Mouse (Mus musculus): ENCODE measurements around the gene Slc22a2. TPM values are rescaled to one million over a fixed set of nuclear protein-coding genes. Genes with fewer than 3 reads are reported as not detected.
"Not testable (repeated sequence)": the region's sequence is repeated elsewhere in the genome, so short reads cannot be mapped to it uniquely, and the experiment has no call there.

Gene Slc22a2
- polyA plus RNA-seq, 1 experiment from 2014 or later: not detected

DNA sequence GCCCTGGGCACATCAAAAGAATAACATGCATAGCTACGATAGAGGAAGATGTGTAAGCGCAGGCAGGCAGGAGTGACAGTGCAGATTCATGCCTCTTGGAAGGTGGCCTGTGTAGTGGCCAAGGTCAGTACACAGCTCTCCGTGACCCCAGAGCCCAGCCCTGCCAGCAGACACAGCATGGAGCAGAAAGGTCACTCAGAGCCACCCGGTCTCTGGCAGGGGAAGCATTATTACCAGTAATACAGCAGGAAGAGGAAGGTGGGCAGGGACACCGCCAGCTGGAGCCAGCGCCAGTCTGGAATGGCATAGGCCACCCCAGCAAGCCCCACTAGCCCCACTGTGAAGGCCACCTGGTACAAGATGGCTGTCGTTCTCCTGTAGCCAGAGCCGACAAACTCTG lies 80.2 kb downstream of the Slc22a2 start:
- no peaks in the 10 kb centered on the region for H3K36me3 ChIP-seq
- H3K4me1 ChIP-seq (replicated peaks): peaks cover 16% of the 10 kb centered on the region
- no peak overlapping the region for H3K9ac ChIP-seq (replicated peaks)
- no peak overlapping the region for H3K27ac ChIP-seq
- H3K27me3 ChIP-seq: 0 out of 2 replicates have a peak, but pooled peaks cover 4% of the 10 kb centered on the region
- no peak overlapping the region for H3K4me3 ChIP-seq (replicated peaks)
- no peak overlapping the region for H3K4me2 ChIP-seq
- no peak for ATAC-seq (ENCODE audit: insufficient number of reproducible peaks, insufficient read depth, low FRiP score, low TSS enrichment, low read depth)
- H3K9me3 ChIP-seq: no peaks in the 10 kb centered on the region
- 77% methylated on average over 8 of the region's 8 CpGs for WGBS

DNA sequence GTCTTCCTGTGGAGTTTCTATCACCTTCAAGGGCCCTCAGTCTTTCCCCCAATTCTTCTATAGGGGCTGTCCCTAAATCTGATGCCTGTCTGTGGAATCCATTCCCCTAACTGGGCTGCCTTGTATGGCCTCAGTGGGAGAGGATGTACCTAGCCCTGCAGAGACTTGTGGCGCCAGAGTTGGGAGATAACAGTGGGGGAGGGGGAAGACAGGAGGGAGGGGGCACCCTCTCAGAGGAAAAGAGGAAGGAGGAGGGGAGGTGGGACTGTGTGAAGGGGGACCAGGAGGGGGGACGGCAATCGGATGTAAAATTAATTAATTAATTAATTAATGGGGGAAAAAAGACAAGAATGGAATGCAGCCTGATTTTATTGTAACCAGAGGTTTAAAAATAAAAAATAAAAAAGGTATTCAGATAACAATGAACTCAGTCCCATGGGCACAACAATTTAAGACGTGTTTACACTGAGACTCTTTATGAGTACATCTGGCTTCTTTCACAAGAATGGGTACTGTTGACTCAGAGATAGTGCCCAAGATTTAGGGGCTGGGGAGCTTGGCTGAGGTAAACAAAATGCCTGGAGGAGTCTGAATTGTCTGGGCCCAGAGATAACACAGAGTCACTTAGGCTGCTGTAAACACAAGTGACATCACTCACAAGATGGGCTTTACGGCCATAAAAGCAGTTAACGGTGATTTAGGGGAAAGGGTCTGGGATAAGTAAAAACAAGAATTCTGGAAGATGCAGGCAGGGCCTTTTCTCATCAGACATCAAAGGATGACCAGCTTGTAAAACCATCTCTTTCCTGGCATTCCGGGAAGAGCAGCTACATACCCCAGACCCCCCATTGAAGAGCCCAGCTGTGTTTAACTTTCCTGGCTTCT lies 84.8 kb downstream of the Slc22a2 start:
- Histone ChIP-seq H3K4me1 (replicated peaks) (peaks cover 31% of the 10 kb centered on the region), H3K27me3 (0 out of 2 replicates have a peak, but pooled peaks cover 1% of the 10 kb centered on the region), H3K36me3 (no peaks in the 10 kb centered on the region), H3K4me2 (no peak overlapping the region), H3K4me3 (replicated peaks) (no peak overlapping the region), H3K9me3 (no peaks in the 10 kb centered on the region), H3K27ac (peak overlapping the region; percentile 2; the same call in 1 of the 2 replicates), H3K9ac (replicated peaks) (no peak overlapping the region)
- 13% methylated on average over 7 of the region's 7 CpGs for WGBS
- ATAC-seq (ENCODE audit: insufficient number of reproducible peaks, insufficient read depth, low FRiP score, low TSS enrichment, low read depth): no peak

DNA sequence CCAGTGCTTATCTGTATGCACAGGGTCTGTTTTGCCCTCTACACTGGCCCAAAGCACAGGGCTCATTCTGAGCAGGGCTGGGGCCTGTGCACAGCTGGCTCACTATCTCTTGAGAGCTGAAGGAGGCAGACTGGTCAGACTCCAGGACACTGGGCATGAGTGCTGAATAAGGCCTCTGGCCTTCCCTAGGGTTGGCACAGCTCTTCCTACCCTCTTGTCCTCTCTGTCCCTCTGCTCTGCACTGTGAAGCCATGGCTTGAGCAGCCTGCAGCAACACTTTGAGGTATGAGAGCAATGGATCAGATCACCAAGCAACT lies 85.4 kb downstream of the Slc22a2 start:
- H3K9me3 ChIP-seq: no peaks in the 10 kb centered on the region
- no peaks in the 10 kb centered on the region for H3K36me3 ChIP-seq
- 0 out of 2 replicates have a peak, but pooled peaks have one; percentile 37 for ATAC-seq (ENCODE audit: insufficient number of reproducible peaks, insufficient read depth, low FRiP score, low TSS enrichment, low read depth)
- no peak overlapping the region for H3K4me3 ChIP-seq (replicated peaks)
- no peaks in the 10 kb centered on the region for H3K27me3 ChIP-seq
- H3K4me1 ChIP-seq (replicated peaks): peaks cover 31% of the 10 kb centered on the region
- no peak overlapping the region for H3K9ac ChIP-seq (replicated peaks)
- peak overlapping the region; percentile 2; the same call in 1 of the 2 replicates for H3K27ac ChIP-seq
- no peak overlapping the region for H3K4me2 ChIP-seq

DNA sequence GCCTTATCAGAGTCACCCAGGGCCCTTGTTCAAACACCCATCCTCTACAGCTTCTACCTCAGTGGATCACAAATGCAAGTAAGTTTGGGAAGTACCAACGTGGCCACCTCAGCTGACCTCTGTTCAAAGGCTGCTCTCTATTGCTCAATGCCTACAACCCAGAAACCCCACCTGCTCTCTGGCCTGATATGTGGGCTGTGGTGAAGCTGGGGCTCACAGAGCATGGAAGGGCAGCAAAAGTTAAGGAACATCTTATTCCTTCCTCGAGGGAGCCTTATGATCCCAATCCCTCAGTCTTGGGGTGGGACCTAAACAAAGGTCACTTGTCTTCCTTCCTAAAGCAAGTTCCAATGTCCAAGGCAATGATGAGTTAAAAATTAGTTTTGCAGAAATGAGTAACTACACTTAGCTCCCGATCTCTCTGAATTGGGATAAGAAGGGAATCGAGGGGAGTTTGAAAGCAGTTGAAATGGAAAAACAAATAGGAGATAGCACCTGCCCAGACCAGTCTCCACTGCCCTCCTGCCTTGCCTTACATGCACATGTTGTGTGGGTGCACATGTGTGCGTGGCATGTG lies 87.2 kb downstream of the Slc22a2 start:
- no peak overlapping the region for H3K4me3 ChIP-seq (replicated peaks)
- no peak overlapping the region for H3K4me2 ChIP-seq
- H3K9ac ChIP-seq (replicated peaks): no peak overlapping the region
- H3K27me3 ChIP-seq: no peaks in the 10 kb centered on the region
- H3K36me3 ChIP-seq: no peaks in the 10 kb centered on the region
- peaks cover 31% of the 10 kb centered on the region for H3K4me1 ChIP-seq (replicated peaks)
- ATAC-seq (ENCODE audit: insufficient number of reproducible peaks, insufficient read depth, low FRiP score, low TSS enrichment, low read depth): no peak
- H3K27ac ChIP-seq: no peak overlapping the region
- 89% methylated on average over 5 of the region's 5 CpGs for WGBS
- H3K9me3 ChIP-seq: no peaks in the 10 kb centered on the region

DNA sequence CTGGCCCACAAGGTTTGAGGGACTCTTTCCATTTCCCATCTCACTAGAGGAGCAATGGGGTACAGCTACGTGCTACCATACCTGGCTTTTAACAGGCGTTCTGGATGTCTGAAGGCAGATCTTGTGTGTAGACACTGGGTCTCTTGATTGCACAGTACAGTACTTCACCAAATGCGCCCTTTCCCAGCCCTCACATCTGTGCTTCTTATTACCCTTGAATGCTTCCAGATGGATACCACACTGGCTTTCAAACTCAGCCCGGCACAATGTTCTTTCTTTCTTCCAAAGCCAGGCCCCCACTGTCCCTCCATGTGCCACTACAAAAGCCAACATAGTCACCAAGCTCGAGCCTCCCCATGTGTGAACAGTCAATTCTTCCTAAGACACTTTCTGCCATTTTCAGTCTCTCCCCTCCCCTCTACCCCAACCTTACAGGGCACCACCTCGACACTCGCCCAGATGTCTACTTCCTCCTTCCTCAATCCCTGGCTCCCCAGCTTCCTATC lies 88.4 kb downstream of the Slc22a2 start:
- peak; percentile 44; the same call in 1 of the 2 replicates for ATAC-seq (ENCODE audit: insufficient number of reproducible peaks, insufficient read depth, low FRiP score, low TSS enrichment, low read depth)
- no peak overlapping the region for H3K4me2 ChIP-seq
- WGBS: 29% methylated on average over 7 of the region's 7 CpGs
- H3K9me3 ChIP-seq: no peaks in the 10 kb centered on the region
- H3K27me3 ChIP-seq: no peaks in the 10 kb centered on the region
- no peaks in the 10 kb centered on the region for H3K36me3 ChIP-seq
- H3K4me1 ChIP-seq (replicated peaks): peaks cover 31% of the 10 kb centered on the region
- peak overlapping the region; percentile 70 for H3K27ac ChIP-seq
- no peak overlapping the region for H3K9ac ChIP-seq (replicated peaks)
- H3K4me3 ChIP-seq (replicated peaks): no peak overlapping the region

DNA sequence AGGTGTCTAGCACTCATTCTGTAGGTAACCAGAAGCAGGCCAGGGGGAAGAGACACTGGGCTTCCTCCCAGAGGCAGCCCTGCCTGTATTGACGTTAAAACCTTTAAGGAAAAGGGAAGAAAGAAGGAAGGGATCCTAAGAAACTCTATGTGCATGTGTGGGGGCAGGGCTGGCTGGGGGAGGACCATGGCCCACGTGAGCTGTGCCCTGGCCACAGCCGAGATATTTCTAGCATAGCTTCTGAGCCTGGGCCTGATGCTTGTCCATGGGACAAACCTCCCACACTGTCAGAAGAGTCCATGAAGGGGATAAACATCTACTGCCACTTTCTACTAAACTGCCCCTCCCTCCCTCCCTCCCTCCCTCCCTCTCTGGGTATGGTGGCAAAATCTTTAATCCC lies 89.9 kb downstream of the Slc22a2 start:
- H3K9ac ChIP-seq (replicated peaks): no peak overlapping the region
- WGBS: 72% methylated on average over 3 of the region's 3 CpGs
- no peak overlapping the region for H3K4me3 ChIP-seq (replicated peaks)
- no peaks in the 10 kb centered on the region for H3K9me3 ChIP-seq
- no peak overlapping the region for H3K4me2 ChIP-seq
- no peak overlapping the region for H3K27ac ChIP-seq
- no peak for ATAC-seq (ENCODE audit: insufficient number of reproducible peaks, insufficient read depth, low FRiP score, low TSS enrichment, low read depth)
- no peaks in the 10 kb centered on the region for H3K36me3 ChIP-seq
- H3K27me3 ChIP-seq: no peaks in the 10 kb centered on the region
- H3K4me1 ChIP-seq (replicated peaks): peaks cover 18% of the 10 kb centered on the region

DNA sequence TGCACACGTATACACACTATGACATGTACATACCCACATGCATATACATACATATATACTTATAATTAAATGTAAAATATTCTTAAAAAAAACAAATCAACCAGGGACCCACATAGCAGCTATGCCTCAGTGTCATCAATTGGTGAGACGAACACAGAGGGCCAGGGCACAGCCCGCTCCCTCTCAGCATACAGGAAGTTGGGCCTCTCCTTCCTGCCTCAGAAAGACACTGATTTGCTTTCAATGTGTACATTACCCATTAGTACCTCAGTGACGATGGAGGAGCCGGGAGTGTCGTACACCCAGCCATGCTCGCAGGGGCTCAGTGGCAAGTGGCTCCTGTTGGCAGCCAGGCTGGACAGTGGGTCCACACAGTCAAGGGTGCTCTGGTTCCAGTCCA lies 91.0 kb downstream of the Slc22a2 start:
- H3K9ac ChIP-seq (replicated peaks); H3K27me3 ChIP-seq; H3K4me2 ChIP-seq; H3K4me1 ChIP-seq (replicated peaks); H3K4me3 ChIP-seq (replicated peaks); ATAC-seq (ENCODE audit: insufficient number of reproducible peaks, insufficient read depth, low FRiP score, low TSS enrichment, low read depth); H3K27ac ChIP-seq; H3K9me3 ChIP-seq; H3K36me3 ChIP-seq: not testable (repeated sequence)
- WGBS: 87% methylated on average over 7 of the region's 7 CpGs

DNA sequence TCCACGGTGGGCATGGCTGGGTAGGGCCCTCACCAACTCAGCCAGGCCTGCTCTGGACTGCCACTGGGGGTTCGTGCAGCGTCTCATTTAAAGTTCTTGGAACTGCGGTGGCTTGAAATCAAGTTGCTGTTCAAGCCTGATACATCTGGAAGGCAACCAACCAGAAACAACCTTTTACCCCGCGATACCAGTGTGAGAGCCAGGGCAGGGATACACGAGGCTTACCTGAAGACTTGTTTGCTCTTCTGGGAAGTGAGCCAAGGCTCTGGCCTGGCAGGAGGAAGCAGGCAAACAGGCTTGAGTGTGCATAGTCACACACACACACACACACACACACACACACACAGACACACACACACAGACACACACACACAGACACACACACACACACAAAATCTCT lies 91.7 kb downstream of the Slc22a2 start, which contains the start of gene Slc22a1:
Gene Slc22a1, minus strand, starts transcription at position 184 of the 400 bp plus-strand sequence.
- no peaks in the 10 kb centered on the region for H3K27me3 ChIP-seq
- WGBS: 87% methylated on average over 7 of the region's 7 CpGs
- H3K4me3 ChIP-seq (replicated peaks): no peak within 1 kb of the TSS
- H3K4me2 ChIP-seq: no peak within 1 kb of the TSS
- 0 out of 2 replicates have a peak, but pooled peaks cover 7% of the 10 kb centered on the region for H3K36me3 ChIP-seq
- H3K9me3 ChIP-seq: no peaks in the 10 kb centered on the region
- peaks cover 10% of the 10 kb centered on the region for H3K4me1 ChIP-seq (replicated peaks)
- ATAC-seq (ENCODE audit: insufficient number of reproducible peaks, insufficient read depth, low FRiP score, low TSS enrichment, low read depth): no peak
- no peak within 1 kb of the TSS for H3K9ac ChIP-seq (replicated peaks)
- 0 out of 2 replicates have a peak within 1 kb of the TSS, but pooled peaks have one; percentile 12 for H3K27ac ChIP-seq

DNA sequence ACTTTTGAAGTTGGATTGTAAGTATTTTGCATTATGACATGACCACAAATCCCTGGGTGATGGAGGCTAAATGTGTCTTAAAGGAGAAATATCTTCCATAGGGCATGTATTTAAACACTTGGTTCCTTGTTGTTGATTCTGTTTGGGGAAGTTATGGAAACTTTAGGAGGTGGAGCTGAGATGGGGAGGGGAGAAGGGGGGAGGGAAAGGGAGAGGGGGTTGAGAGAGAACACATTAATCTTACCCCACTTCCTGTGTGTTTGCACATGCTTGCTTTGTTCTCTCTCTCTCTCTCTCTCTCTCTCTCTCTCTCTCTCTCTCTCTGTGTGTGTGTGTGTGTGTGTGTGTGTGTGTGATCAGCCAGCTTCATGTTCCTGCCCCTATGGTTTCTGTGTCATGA lies 93.2 kb downstream of the Slc22a2 start:
- Histone ChIP-seq H3K4me1 (replicated peaks) (peaks cover 5% of the 10 kb centered on the region), H3K4me3 (replicated peaks) (no peak overlapping the region), H3K27ac (no peak overlapping the region), H3K27me3 (no peaks in the 10 kb centered on the region), H3K9ac (replicated peaks) (no peak overlapping the region), H3K9me3 (no peaks in the 10 kb centered on the region), H3K36me3 (peaks cover 18% of the 10 kb centered on the region), H3K4me2 (no peak overlapping the region)
- ATAC-seq (ENCODE audit: insufficient number of reproducible peaks, insufficient read depth, low FRiP score, low TSS enrichment, low read depth): no peak

All from limb, embryonic 12.5 days (tissue).